ENCODE assay signal across 17 mouse cellular contexts in the genomic region with DNA sequence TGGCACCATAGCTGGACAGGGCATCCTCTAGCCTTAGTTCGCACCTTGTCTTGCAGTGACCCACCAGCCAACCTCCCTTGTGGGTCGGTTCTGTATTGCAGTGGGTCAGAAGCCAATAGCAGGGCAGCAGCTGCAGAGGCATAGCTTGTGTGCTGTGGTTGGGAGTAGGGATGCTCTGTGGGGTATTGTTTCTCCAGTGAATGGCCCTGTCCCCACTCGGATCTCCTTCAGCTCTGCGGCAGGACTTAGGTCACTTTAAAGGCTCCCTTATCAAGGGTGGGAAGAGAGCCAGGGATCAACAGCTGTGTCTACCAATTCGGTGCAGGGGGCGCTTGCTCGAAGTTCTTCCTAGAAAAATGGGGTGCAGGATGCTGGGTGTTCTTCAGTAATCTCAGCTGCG.
"Had no signal": no experiment of that assay in that cellular context is flagged by ENCODE, and none has a peak within 500 bp of the region (broad histone marks: within the 10 kb centered on the region; RNA-seq: fewer than 3 reads in every experiment).

No protein-coding gene starts in this region.

- DNase-seq: kidney, adult 8-10 months; kidney, postnatal 25 days; lung, embryonic 14.5 days; lung, postnatal 10 days; lung, postnatal 4 days; midbrain, embryonic 14.5 days; right cerebral cortex, adult 18-20 months; right cerebral cortex, postnatal 25 days; thymus, adult 18-20 months; thymus, postnatal 14 days had no signal

- H3K9me3 ChIP-seq: limb, embryonic 10.5 days; liver, embryonic 12.5 days; midbrain, embryonic 10.5 days; neural tube, embryonic 15.5 days had no signal

- H3K4me3 ChIP-seq: limb, embryonic 10.5 days; liver, embryonic 12.5 days; midbrain, embryonic 10.5 days; myocyte; neural tube, embryonic 15.5 days had no signal

- H3K27me3 ChIP-seq: neural tube, embryonic 15.5 days had no signal

- H3K4me2 ChIP-seq: liver, embryonic 12.5 days; lung, embryonic 14.5 days; neural tube, embryonic 15.5 days had no signal

- H3K27ac ChIP-seq: limb, embryonic 10.5 days; liver, embryonic 12.5 days; midbrain, embryonic 10.5 days; neural tube, embryonic 15.5 days; stomach, postnatal 0 days had no signal

- H3K9ac ChIP-seq: liver, embryonic 12.5 days; lung, embryonic 14.5 days; neural tube, embryonic 15.5 days had no signal

- ATAC-seq: intestine, postnatal 0 days; liver, embryonic 12.5 days had no signal

- H3K4me1 ChIP-seq: limb, embryonic 10.5 days; liver, embryonic 12.5 days had no signal

- H3K36me3 ChIP-seq: limb, embryonic 10.5 days; liver, embryonic 12.5 days; midbrain, embryonic 10.5 days; neural tube, embryonic 15.5 days had no signal
